Mouse (Mus musculus) adrenal gland, postnatal 25 days (tissue): Measurements from ENCODE around the gene Fam90a1a. TPM values are rescaled to one million over a fixed set of nuclear protein-coding genes. Genes with fewer than 3 reads are reported as not detected.
A peak's percentile ranks its signal among the peaks of the same experiment; 100 is the strongest.
"Not testable (repeated sequence)": the region's sequence is repeated elsewhere in the genome, so short reads cannot be mapped to it uniquely, and the experiment has no call there.

Source experiments
- DNase-seq: peaks from one replicate; pipeline ENCODE4 v3.0.0; 2021; ENCODE audit warnings: mixed read lengths
- long read RNA-seq: library from polyadenylated mRNA; stranded (forward); transcript quantifications from one replicate; pipeline ENCODE4 v2.0.0, GENCODE M21; 2021
- total RNA-seq: library from RNA; stranded (reverse); gene quantifications from 2 replicates; pipeline ENCODE4 v1.2.3, GENCODE M21; 2021

Fam90a1a gene
- total RNA-seq, result not detected in 2 replicates
- long read RNA-seq, result 0 reads

DNA sequence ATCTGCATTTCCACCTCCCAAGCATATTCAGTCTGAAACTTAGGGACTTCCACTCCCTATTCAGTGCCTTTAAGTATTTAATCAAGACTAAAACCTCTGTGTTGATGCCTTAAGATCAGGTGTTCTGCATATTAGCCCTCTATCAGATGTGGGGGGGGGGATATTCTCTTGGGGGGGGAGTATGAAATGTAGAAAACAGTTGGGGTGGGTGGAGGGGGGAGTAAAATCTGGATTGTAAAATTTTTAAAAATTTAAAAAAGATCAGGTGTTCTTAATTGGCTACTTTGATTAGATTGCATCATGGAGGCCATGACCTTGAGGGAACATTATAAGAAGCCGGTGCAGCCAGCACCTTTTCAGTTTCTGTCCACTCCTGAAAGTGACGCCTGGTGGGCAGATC lies at the start of gene Fam90a1a:
Fam90a1a (plus strand) TSS at position 301 of the 400 bp plus-strand sequence.
- no peak for DNase-seq

DNA sequence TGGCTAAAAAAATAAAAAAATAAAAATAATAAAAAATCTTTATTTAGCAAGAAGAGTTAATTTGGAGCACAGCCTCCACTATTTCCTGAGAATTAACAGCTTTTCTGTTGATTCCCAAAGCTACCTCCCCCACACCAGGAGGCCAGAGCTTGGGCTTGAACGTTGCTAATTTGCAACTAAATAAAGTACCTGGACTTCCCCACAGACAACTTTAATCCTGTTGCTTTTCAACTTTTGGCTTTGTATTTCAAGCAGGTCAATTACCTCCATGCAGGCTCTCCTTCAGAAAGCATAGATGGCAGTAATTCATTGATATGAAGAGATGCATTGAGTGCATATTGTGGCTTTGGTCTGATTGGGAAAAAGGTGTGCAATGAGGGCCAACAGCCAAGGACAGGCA lies 46.6 kb upstream of the Fam90a1a start:
- no peak for DNase-seq

DNA sequence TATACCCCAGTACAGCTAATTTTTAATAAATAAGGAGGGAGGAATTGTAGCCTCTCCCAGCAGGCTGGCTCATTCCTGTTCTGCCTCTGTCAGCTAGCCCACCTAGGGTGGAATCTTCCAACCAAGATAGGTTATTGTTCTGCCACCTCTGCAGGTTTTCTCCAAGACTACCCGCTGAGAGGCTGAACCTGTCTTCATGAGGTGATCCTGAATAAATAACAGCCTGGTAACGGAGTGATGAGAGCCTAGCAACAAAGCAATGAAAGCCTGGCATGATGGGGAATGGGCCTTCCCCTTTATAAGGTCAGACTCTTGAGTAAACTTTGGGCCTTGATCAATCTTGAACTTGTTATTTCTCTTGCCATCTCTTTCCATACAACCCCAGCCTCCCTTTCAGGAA lies 46.0 kb upstream of the Fam90a1a start:
- DNase-seq, result no peak

- DNase-seq, result no peak
Observed at GRCm38 (mm10) chr8:21915625-21916024, 42.9 kb upstream of the Fam90a1a start.

GRCm38 (mm10) chr8:21930754-21931153 lies 27.8 kb upstream of the Fam90a1a start:
- DNase-seq, result not testable (repeated sequence)

DNA sequence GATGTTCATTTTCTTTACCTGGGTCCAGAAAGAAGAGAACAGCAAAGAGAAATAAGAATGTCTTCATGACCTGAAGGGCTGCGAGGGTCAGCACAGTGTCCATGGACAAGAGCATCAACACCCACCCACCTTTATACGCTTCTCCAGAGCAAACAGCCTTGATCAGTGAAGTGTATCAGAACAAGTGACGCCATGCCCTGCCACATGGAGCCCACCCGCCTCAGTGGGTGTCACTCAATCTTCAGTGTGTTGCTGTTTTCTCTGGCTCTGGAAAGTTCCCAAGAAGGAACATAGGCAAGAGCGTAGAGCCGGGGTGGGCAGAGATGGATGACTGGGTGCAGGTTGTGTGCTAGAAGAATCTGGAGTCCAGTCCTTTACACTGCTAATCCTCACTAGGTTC lies 25.9 kb upstream of the Fam90a1a start, which contains the start of gene Defb15:
Defb15 (minus strand) TSS at position 101 of the 400 bp plus-strand sequence.
- no peak for DNase-seq

GRCm38 (mm10) chr8:21938052-21938451 lies 20.5 kb upstream of the Fam90a1a start, which contains the start of gene Defb35:
TSS of gene Defb35 (plus strand) at chr8:21938352.
- not testable (repeated sequence) for DNase-seq

DNA sequence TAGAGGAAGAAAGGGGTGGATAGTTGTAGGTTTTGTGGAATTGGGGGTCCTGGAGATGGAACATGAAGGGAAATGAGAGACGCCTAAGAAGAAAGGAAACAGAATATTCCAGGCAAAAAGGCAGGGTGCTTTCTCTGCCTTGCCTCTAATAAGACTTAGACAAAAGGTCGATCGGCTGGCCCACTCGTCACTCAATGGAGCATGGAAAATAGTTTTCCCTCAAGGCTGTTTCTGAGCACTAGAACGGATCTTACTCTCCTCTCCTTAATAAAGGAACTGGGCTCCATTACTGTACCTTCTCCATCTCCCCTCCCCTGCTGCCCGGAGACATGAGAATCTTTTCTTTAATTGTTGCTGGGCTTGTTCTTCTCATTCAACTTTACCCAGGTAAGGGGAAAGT lies 12.1 kb upstream of the Fam90a1a start, which contains the start of gene Defb13:
Defb13 (plus strand) TSS at position 301 of the 400 bp plus-strand sequence.
- no peak for DNase-seq

DNA sequence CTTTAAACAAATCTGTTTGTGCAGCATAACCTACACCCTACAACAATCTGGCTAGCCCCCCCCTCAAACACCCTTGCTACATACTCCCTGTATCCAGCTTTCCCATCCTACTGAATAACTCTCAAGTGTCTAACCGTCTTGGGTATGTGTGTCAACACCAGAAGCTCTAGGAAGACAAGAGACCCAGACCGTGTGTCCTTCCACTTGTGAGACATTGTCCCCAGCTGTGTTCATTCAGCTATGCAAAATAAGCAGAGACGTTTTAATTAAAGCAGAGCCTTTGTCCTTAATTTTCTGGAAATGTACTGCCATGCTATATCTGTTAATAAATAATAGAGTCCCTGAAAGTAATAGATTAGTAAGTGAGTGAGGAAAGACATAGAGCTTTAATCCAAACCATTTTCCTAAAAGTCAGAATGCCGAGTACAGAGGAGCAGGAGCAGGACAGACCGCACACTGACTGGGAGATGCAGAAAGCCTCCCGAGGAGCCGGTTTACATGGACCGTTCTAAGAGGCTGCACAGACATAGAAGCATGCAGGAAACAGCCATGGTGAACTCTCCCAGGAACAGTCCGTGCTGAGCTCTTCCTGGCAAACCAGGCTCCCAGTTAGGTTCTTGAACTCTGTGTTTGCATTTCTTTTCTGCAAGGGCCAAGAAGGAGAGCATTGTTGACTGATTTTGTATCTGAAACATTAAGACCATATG lies 11.1 kb upstream of the Fam90a1a start:
- DNase-seq, result no peak

- peak; percentile 52 for DNase-seq
Observed at GRCm38 (mm10) chr8:21955321-21955720, 3.2 kb upstream of the Fam90a1a start.

- no peak for DNase-seq
Observed at GRCm38 (mm10) chr8:21956336-21956735, 2.2 kb upstream of the Fam90a1a start.

DNA sequence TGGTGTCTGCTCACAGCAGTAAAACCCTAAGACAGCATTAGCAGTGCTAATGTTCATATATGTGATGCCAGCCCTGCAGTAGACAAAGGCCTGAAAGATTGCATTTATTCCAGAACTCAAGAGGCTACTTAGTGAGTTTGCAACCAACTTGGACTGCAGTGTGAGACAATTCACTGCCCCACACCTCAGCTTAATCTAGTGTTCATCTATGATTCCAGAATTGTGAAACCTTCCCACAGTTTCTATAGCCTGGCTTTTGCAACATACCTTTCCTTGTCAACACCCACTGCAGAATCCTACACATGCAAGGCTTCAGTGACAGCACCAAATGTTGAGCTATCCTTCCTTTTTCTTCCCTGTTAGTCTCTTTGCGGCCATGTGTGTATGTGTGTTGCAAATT lies 8.1 kb downstream of the Fam90a1a start:
- DNase-seq, result no peak

- no peak for DNase-seq
Observed at GRCm38 (mm10) chr8:21969475-21969874, 11.0 kb downstream of the Fam90a1a start, which contains the start of gene Ccdc70. TSS of gene Ccdc70 (plus strand) at chr8:21969775.

DNA sequence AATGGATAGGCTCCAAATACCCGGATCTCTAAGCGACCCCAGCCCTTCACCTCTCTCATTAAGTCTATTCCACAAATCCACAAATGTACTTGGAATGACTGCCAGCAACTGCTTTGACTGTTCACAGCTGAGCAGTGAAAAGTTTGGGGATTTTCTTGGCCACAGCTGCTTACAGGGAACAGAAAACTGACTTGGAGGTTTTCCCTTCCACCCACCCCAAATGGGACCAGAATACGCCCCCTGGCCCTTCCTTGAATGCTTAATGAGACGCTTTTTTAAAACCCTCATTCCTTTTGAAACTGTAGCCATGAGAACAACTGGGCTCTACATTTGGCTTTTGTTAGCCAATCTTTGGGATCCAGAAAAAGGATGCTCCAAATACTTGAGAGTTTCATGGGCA lies 19.7 kb downstream of the Fam90a1a start:
- no peak for DNase-seq

GRCm38 (mm10) chr8:21981664-21982337 lies 23.3 kb downstream of the Fam90a1a start:
- no peak for DNase-seq

DNA sequence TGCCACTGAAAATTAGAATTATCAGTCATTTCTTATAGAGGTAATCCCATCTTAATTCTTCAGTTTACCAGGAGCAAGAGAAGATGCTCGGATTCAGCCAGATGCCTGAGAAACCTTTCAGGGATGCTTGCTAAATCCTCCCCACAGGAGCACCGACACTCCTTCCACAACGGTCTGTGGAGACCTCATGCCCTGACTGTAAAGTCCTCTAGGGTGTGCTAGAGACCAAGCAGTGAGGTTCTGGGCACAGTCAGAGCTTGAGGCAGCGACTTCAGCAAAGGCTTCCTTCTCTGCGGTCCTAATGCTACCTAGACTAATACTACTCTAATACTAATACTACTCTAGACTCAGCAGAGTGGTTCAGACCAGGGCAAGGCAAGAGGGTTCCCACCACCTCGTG lies 33.7 kb downstream of the Fam90a1a start:
- DNase-seq, result peak; percentile 40

DNA sequence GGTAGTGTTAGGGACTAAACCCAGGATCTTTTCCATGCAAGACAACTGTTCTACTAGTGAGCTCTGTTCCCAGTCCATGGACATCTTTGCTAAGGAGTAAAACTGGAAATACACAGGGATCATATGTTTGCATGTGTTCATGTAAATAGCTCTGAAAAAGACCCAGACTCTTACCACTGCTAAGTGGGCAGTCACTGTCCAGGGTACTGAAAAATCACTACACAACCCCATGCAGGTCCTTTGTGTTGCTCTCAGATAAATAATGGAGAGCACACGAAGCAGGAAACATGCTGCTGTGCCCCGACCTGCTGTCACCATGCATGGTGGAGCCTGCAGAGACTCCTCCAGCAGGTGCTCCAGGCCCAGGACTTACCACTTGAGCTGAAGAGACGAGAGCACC lies 36.7 kb downstream of the Fam90a1a start:
- DNase-seq, result no peak

DNA sequence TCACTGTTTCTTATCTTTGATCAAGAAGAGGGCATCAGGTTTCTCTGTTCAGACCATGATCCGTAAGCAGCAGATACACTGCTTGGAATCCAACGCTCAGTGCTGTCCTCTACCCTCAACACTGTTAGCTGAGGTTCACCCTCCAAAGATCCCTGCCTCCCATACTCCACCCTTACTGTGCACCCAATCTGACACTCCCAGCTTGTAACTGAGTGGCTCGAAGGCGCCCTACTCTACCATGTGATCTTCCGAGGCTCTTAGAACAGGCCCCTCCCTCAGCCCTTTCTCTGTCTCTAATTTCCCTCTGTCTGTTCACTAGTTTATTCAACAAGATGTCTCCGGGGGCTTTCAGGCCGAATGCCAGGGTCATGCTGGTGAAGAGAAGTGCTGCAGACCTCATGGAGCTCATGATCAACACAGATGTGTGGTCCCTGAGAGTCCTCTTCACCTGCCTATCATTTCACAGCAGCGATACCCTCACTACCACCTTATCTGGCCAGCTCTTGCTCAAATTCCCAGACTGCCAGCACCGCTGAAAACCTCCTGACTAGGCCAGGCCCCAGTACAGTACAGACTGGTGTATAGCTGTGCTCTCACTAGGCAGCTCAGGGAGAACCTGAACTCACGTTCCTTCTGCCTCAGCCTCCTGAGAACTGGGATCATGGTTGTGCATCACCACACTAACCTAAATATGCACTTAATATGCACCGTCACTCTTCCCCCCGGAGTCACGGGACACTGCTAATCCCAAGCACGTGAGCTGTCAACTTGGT lies 46.4 kb downstream of the Fam90a1a start:
- DNase-seq, result no peak

GRCm38 (mm10) chr8:22006423-22006822 lies 47.9 kb downstream of the Fam90a1a start:
- DNase-seq, result no peak

DNA sequence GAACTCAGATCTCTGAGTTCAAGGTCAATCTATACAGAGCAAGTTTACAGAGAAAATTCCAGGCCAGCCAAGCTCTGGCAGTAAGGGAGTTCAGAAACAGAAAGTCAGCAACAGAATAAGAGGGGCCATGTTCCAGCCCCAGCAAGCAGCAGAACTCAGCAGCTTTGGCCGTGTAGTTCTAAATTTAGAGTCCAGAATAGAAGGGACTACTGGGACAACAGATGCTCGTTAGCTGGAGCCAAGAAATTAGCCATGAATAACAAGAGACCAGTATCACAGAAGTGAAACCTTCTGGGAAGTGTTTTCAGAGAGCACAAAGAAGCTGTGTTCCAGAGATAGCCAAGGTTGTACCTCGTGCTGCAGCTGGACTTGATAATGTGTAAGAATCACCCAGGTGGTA lies 50.9 kb downstream of the Fam90a1a start:
- DNase-seq, result no peak

DNA sequence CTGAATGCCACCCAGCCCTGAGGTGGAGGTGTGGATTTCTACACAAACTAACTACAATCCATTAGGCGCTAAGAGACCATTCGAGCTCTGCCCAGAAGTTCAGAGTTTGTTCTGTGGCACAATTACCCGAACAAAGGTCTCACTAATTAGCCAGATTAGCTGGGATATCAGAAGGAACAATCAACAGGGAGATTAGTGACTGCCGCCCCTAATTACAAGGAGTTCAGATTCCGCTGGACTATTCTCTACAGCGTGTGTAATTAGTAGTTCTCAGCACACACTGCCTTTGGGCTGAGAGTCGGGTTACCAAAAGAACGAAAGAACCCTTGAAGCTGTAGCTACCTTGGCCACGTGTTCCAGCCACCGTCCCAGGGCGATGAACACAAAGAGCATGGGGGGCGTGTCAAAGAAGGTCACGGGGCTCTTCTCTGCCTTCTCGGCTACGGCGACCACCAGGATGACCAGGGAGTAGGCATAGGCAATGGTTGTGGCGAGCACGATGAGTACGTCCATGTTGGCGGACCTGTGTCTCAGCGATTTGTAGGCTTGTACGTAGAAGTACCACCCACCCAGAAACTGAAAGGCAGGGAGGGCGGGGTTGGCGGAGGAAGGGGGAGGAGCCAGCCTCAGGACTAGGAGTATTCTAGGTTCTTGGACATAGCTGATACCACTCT lies 54.7 kb downstream of the Fam90a1a start:
- DNase-seq, result no peak
